Mouse (Mus musculus) thymus, postnatal 0 days (tissue): Measurements from ENCODE around the gene Trim65. TPM values are rescaled to one million over a fixed set of nuclear protein-coding genes. Genes with fewer than 3 reads are reported as not detected.

Experiments
- DNase-seq: peaks from one replicate; pipeline ENCODE4 v3.0.0-alpha.2; 2015; ENCODE audit warnings: low spot score
- polyA plus RNA-seq: library from polyadenylated mRNA; unstranded; fragments of >200 nt; fragmentation: Nextera tagmentation; extraction: Ambion mirVana; gene quantifications from 2 replicates; pipeline ENCODE4 v1.2.1, GENCODE M21; 2015

Trim65 gene
- polyA plus RNA-seq, 1 experiment from 2014 or later, result 2.6 TPM

GRCm38 (mm10) chr11:116110131-116110530, 20.8 kb downstream of the Trim65 start:
- DNase-seq, result no peak

GRCm38 (mm10) chr11:116109441-116110081, 21.4 kb downstream of the Trim65 start:
- DNase-seq, result no peak

GRCm38 (mm10) chr11:116108464-116109137, 22.3 kb downstream of the Trim65 start:
- DNase-seq, result no peak

- no peak for DNase-seq
Observed at GRCm38 (mm10) chr11:116107777-116108285, 23.1 kb downstream of the Trim65 start.

GRCm38 (mm10) chr11:116106963-116107776, 23.8 kb downstream of the Trim65 start:
- DNase-seq, result no peak

GRCm38 (mm10) chr11:116106154-116106962, 24.6 kb downstream of the Trim65 start:
- no peak for DNase-seq

GRCm38 (mm10) chr11:116105065-116105464, 25.9 kb downstream of the Trim65 start:
- no peak for DNase-seq

- DNase-seq, result peak; percentile 12
Observed at GRCm38 (mm10) chr11:116104006-116104646, 26.8 kb downstream of the Trim65 start.

GRCm38 (mm10) chr11:116103572-116103971, 27.4 kb downstream of the Trim65 start:
- DNase-seq, result no peak

- DNase-seq, result no peak
Observed at GRCm38 (mm10) chr11:116102472-116102871, 28.5 kb downstream of the Trim65 start.

- DNase-seq, result no peak
Observed at GRCm38 (mm10) chr11:116101931-116102381, 29.0 kb downstream of the Trim65 start.

GRCm38 (mm10) chr11:116100839-116101238, 30.1 kb downstream of the Trim65 start:
- no peak for DNase-seq

- DNase-seq, result no peak
Observed at GRCm38 (mm10) chr11:116100385-116100784, 30.5 kb downstream of the Trim65 start.

GRCm38 (mm10) chr11:116099462-116099861, 31.5 kb downstream of the Trim65 start:
- DNase-seq, result no peak

GRCm38 (mm10) chr11:116098711-116099460, 32.0 kb downstream of the Trim65 start:
- DNase-seq, result no peak

GRCm38 (mm10) chr11:116096213-116097108, 34.5 kb downstream of the Trim65 start:
- no peak for DNase-seq

- no peak for DNase-seq
Observed at GRCm38 (mm10) chr11:116095573-116095972, 35.4 kb downstream of the Trim65 start.

- DNase-seq, result no peak
Observed at GRCm38 (mm10) chr11:116093771-116094565, 37.0 kb downstream of the Trim65 start.
